Mouse (Mus musculus): ENCODE data around the gene Fam83e. TPM values are rescaled to one million over a fixed set of nuclear protein-coding genes. Genes with fewer than 3 reads are reported as not detected.

Fam83e gene
- 1.4 and 2.6 TPM in 2 replicates for polyA plus RNA-seq (2012)

GRCm38 (mm10) chr7:45720413-45721233, at the start of gene Fam83e:
Gene Fam83e (plus strand): TSS chr7:45721212.

GRCm38 (mm10) chr7:45683396-45684050, 37.5 kb upstream of the Fam83e start, which contains the start of gene Ntn5:
Gene Ntn5 (plus strand): TSS chr7:45684022.

GRCm38 (mm10) chr7:45693921-45694591, 27.0 kb upstream of the Fam83e start, which contains the start of gene Sec1:
Gene Sec1 (minus strand): TSS chr7:45694402.

GRCm38 (mm10) chr7:45699523-45700141, 21.4 kb upstream of the Fam83e start, which contains the start of gene Car11:
Gene Car11 (plus strand): TSS chr7:45699843.

GRCm38 (mm10) chr7:45704730-45705442, 16.1 kb upstream of the Fam83e start, which contains the start of gene Dbp:
Gene Dbp (plus strand): TSS chr7:45705088.

GRCm38 (mm10) chr7:45715090-45715708, 5.8 kb upstream of the Fam83e start, which contains the start of gene Rpl18:
Gene Rpl18 (plus strand): TSS chr7:45715457.

GRCm38 (mm10) chr7:45717918-45718297, 3.1 kb upstream of the Fam83e start, which contains the start of gene Sphk2:
Gene Sphk2 (minus strand): TSS chr7:45718002.

GRCm38 (mm10) chr7:45725713-45726112, 4.7 kb downstream of the Fam83e start, which contains the start of gene Spaca4:
Gene Spaca4 (minus strand): TSS chr7:45725813.

Other genes starting within 250 kb of the Fam83e start
- gene Tulp2, start 239.3 kb upstream of the Fam83e start, polyA plus RNA-seq (2012) = 0.05 TPM in 1 of 2 replicates, not detected in the other
- gene Gm45808, start 234.4 kb upstream of the Fam83e start, polyA plus RNA-seq (2012) = not detected in 2 replicates
- 4.6 TPM in 2 replicates for gene Dhdh, start 232.4 kb upstream of the Fam83e start, polyA plus RNA-seq (2012)
- gene Nucb1, start 210.8 kb upstream of the Fam83e start, polyA plus RNA-seq (2012) = 728 and 929 TPM in 2 replicates
- gene Ppp1r15a, start 194.9 kb upstream of the Fam83e start, polyA plus RNA-seq (2012) = 397 and 438 TPM in 2 replicates
- 0.93 and 1.1 TPM in 2 replicates for gene Plekha4, start 194.9 kb upstream of the Fam83e start, polyA plus RNA-seq (2012)
- gene Hsd17b14, start 166.3 kb upstream of the Fam83e start, polyA plus RNA-seq (2012) = 2.8 and 3.1 TPM in 2 replicates
- gene Bcat2, start 151.1 kb upstream of the Fam83e start, polyA plus RNA-seq (2012) = 58.9 and 61.2 TPM in 2 replicates
- gene Fgf21, start 105.7 kb upstream of the Fam83e start, polyA plus RNA-seq (2012) = not detected in 2 replicates
- not detected in 2 replicates for gene Fut1, start 103.9 kb upstream of the Fam83e start, polyA plus RNA-seq (2012)
- 0.14 and 0.18 TPM in 2 replicates for gene Izumo1, start 99.4 kb upstream of the Fam83e start, polyA plus RNA-seq (2012)
- gene Rasip1, start 93.7 kb upstream of the Fam83e start, polyA plus RNA-seq (2012) = 0.60 and 0.75 TPM in 2 replicates
- 0.30 TPM in 1 of 2 replicates, not detected in the other for gene Mamstr, start 81.2 kb upstream of the Fam83e start, polyA plus RNA-seq (2012)
- gene Fut2, start 54.8 kb upstream of the Fam83e start, polyA plus RNA-seq (2012) = 0.10 TPM in 1 of 2 replicates, not detected in the other
- gene Ntn5, start 37.2 kb upstream of the Fam83e start, polyA plus RNA-seq (2012) = 0.04 TPM in 1 of 2 replicates, not detected in the other
- 0.04 TPM in 1 of 2 replicates, not detected in the other for gene Sec1, start 26.8 kb upstream of the Fam83e start, polyA plus RNA-seq (2012)
- gene Car11, start 21.4 kb upstream of the Fam83e start, polyA plus RNA-seq (2012) = 0.31 TPM in 1 of 2 replicates, not detected in the other
- gene Dbp, start 16.1 kb upstream of the Fam83e start, polyA plus RNA-seq (2012) = 13.7 and 15.4 TPM in 2 replicates
- 13,154 and 13,434 TPM in 2 replicates for gene Rpl18, start 5.8 kb upstream of the Fam83e start, polyA plus RNA-seq (2012)
- gene Sphk2, start 3.2 kb upstream of the Fam83e start, polyA plus RNA-seq (2012) = 95.0 and 123 TPM in 2 replicates
- gene Spaca4, start 4.6 kb downstream of the Fam83e start, polyA plus RNA-seq (2012) = not detected in 2 replicates
- gene Lmtk3, start 62.5 kb downstream of the Fam83e start, polyA plus RNA-seq (2012) = 0.56 and 0.70 TPM in 2 replicates
- gene Sult2b1, start 63.5 kb downstream of the Fam83e start, polyA plus RNA-seq (2012) = 1.0 and 2.5 TPM in 2 replicates
- gene Cyth2, start 93.4 kb downstream of the Fam83e start, polyA plus RNA-seq (2012) = 173 and 197 TPM in 2 replicates
- gene Kcnj14, start 103.6 kb downstream of the Fam83e start, polyA plus RNA-seq (2012) = 0.39 and 0.61 TPM in 2 replicates
- gene Grwd1, start 109.7 kb downstream of the Fam83e start, polyA plus RNA-seq (2012) = 62.6 and 63.0 TPM in 2 replicates
- 264 and 383 TPM in 2 replicates for gene Kdelr1, start 151.6 kb downstream of the Fam83e start, polyA plus RNA-seq (2012)
- gene Grin2d, start 157.2 kb downstream of the Fam83e start, polyA plus RNA-seq (2012) = 0.50 and 0.76 TPM in 2 replicates
- 2.5 and 3.7 TPM in 2 replicates for gene Syngr4, start 175.5 kb downstream of the Fam83e start, polyA plus RNA-seq (2012)
- gene Tmem143, start 175.7 kb downstream of the Fam83e start, polyA plus RNA-seq (2012) = 44.0 and 49.4 TPM in 2 replicates
- 249 and 273 TPM in 2 replicates for gene Emp3, start 200.2 kb downstream of the Fam83e start, polyA plus RNA-seq (2012)
- gene Ccdc114, start 202.9 kb downstream of the Fam83e start, polyA plus RNA-seq (2012) = 2.3 and 4.6 TPM in 2 replicates

All from megakaryocyte-erythroid progenitor cell, adult 5 weeks (primary cell).